Mouse (Mus musculus) MEL (cell line): ENCODE measurements at regions not wholly inside any gene's neighbourhood (a gene's known extent, or its start where the extent isn't known, plus 50 kb on each side); places are given as distances from the start of the nearest gene placed in this dataset.

ENCODE experiments used
- DNase-seq: peaks from one replicate; pipeline ENCODE4 v3.0.0; 2011; ENCODE audit warnings: low read depth, low spot score
- H3K27ac ChIP-seq: 2 replicates; pipeline ENCODE4 v1.5.1; 2012; ENCODE audit warnings: low read depth, mild to moderate bottlenecking, control low read depth, low read length, moderate library complexity; ENCODE audit not compliant: control insufficient read depth
- H3K27me3 ChIP-seq, 2 experiments: fragments of 150-350 bp in 1 of 2; sonication (generic) in 1 of 2; 2 replicates each; pipeline ENCODE4 v1.6.1; 2012; ENCODE audit warnings: low read length in 2 of 2, mild to moderate bottlenecking in 2 of 2, improper control_type of control experiment in 1 of 2, moderate library complexity in 1 of 2; ENCODE audit not compliant: insufficient read depth in 2 of 2, control insufficient read depth in 1 of 2
- H3K36me3 ChIP-seq, 2 experiments: 2 replicates each; pipeline ENCODE4 v1.6.1; 2012 to 2014; ENCODE audit warnings: low read length in 2 of 2, improper control_type of control experiment in 1 of 2, inconsistent platforms in 1 of 2, mild to moderate bottlenecking in 1 of 2; ENCODE audit not compliant: insufficient read depth in 2 of 2, control insufficient read depth in 1 of 2
- H3K4me1 ChIP-seq, 2 experiments: fragments of 150-350 bp in 1 of 2; sonication (generic) in 1 of 2; 2 replicates each; pipeline ENCODE4 v1.6.1; 2012; ENCODE audit warnings: low read length in 2 of 2, improper control_type of control experiment in 1 of 2, mild to moderate bottlenecking in 1 of 2; ENCODE audit not compliant: insufficient read depth in 2 of 2, control insufficient read depth in 1 of 2
- H3K4me3 ChIP-seq, 2 experiments: fragments of 150-350 bp in 1 of 2; sonication (generic) in 1 of 2; 2 replicates each; pipeline ENCODE4 v1.5.1; 2012; ENCODE audit warnings: low read depth in 2 of 2, low read length in 2 of 2, mild to moderate bottlenecking in 2 of 2, moderate library complexity in 2 of 2, control low read depth in 1 of 2, improper control_type of control experiment in 1 of 2; ENCODE audit not compliant: control insufficient read depth in 1 of 2, insufficient read depth in 1 of 2
- H3K79me2 ChIP-seq: 2 replicates; pipeline ENCODE4 v1.6.1; 2012; ENCODE audit warnings: mild to moderate bottlenecking, low read length, moderate library complexity; ENCODE audit not compliant: control insufficient read depth, poor library complexity, insufficient read depth
- H3K9ac ChIP-seq: 2 replicates; pipeline ENCODE4 v1.6.1; 2012; ENCODE audit warnings: low read depth, mild to moderate bottlenecking, control low read depth, low read length, moderate library complexity; ENCODE audit not compliant: control insufficient read depth, poor library complexity, severe bottlenecking
- H3K9me3 ChIP-seq: fragments of 150-350 bp; sonication (generic); replicated peaks from 2 replicates; pipeline ENCODE4 v1.6.1; 2012; ENCODE audit warnings: mild to moderate bottlenecking, low read length, improper control_type of control experiment, moderate library complexity; ENCODE audit not compliant: insufficient read depth
- BHLHE40 ChIP-seq: IDR thresholded peaks from 2 replicates; pipeline ENCODE4 v1.6.1; 2012; ENCODE audit warnings: low read depth, mild to moderate bottlenecking, inconsistent platforms, low read length, improper control_type of control experiment, borderline replicate concordance
- CHD1 ChIP-seq: IDR thresholded peaks from 2 replicates; pipeline ENCODE4 v1.6.1; 2012; ENCODE audit warnings: low read depth, mild to moderate bottlenecking, inconsistent platforms, low read length, improper control_type of control experiment
- CTCF ChIP-seq, 3 experiments: IDR thresholded peaks in 2 of 3; conservative IDR thresholded peaks in 1 of 3; 2 replicates each; pipeline ENCODE4 v1.5.1; 2011 to 2012; ENCODE audit warnings: low read length in 3 of 3, low read depth in 2 of 3, mild to moderate bottlenecking in 2 of 3, improper control_type of control experiment in 1 of 3, inconsistent platforms in 1 of 3, mixed read lengths in 1 of 3, moderate library complexity in 1 of 3; ENCODE audit not compliant: control insufficient read depth in 1 of 3, insufficient read depth in 1 of 3, poor library complexity in 1 of 3, severe bottlenecking in 1 of 3
- EP300 ChIP-seq, 2 experiments: IDR thresholded peaks; 2 replicates each; pipeline ENCODE4 v1.6.1; 2011; ENCODE audit warnings: improper control_type of control experiment in 2 of 2, low read length in 2 of 2, low read depth in 1 of 2, mild to moderate bottlenecking in 1 of 2
- ETS1 ChIP-seq: IDR thresholded peaks from 2 replicates; pipeline ENCODE4 v1.6.1; 2012; ENCODE audit warnings: low read depth, mild to moderate bottlenecking, inconsistent platforms, low read length, improper control_type of control experiment, moderate library complexity
- HCFC1 ChIP-seq: IDR thresholded peaks from 2 replicates; pipeline ENCODE4 v1.6.1; 2012; ENCODE audit warnings: low read depth, mild to moderate bottlenecking, inconsistent platforms, low read length, improper control_type of control experiment, moderate library complexity
- JUND ChIP-seq: IDR thresholded peaks from 2 replicates; pipeline ENCODE4 v1.6.1; 2011; ENCODE audit warnings: low read depth, mild to moderate bottlenecking, improper control_type of control experiment, low read length
- KAT2A ChIP-seq: conservative IDR thresholded peaks from 2 replicates; pipeline ENCODE4 v1.6.1; 2012; ENCODE audit warnings: low read depth, low read length, improper control_type of control experiment, inconsistent platforms
- MXI1 ChIP-seq: IDR thresholded peaks from 2 replicates; pipeline ENCODE4 v1.6.1; 2011; ENCODE audit warnings: mild to moderate bottlenecking, low read depth, low read length, improper control_type of control experiment
- MYB ChIP-seq: IDR thresholded peaks from 2 replicates; pipeline ENCODE4 v1.6.1; 2011; ENCODE audit warnings: mild to moderate bottlenecking, low read depth, low read length, improper control_type of control experiment
- NELFE ChIP-seq: IDR thresholded peaks from 2 replicates; pipeline ENCODE4 v1.6.1; 2011; ENCODE audit warnings: low read depth, low read length, improper control_type of control experiment
- POLR2A ChIP-seq, 2 experiments: IDR thresholded peaks; 2 replicates each; pipeline ENCODE4 v1.6.1; 2011 to 2012; ENCODE audit warnings: low read length in 2 of 2, mild to moderate bottlenecking in 2 of 2, control low read depth in 1 of 2, improper control_type of control experiment in 1 of 2, low read depth in 1 of 2, moderate library complexity in 1 of 2; ENCODE audit not compliant: control insufficient read depth in 1 of 2, insufficient read depth in 1 of 2, poor library complexity in 1 of 2
- POLR2AphosphoS2 ChIP-seq: IDR thresholded peaks from 2 replicates; pipeline ENCODE4 v1.6.1; 2011; ENCODE audit warnings: low read length, improper control_type of control experiment
- RAD21 ChIP-seq: IDR thresholded peaks from 2 replicates; pipeline ENCODE4 v1.6.1; 2011; ENCODE audit warnings: mild to moderate bottlenecking, low read depth, low read length, improper control_type of control experiment
- SIN3A ChIP-seq: IDR thresholded peaks from 2 replicates; pipeline ENCODE4 v1.6.1; 2012; ENCODE audit warnings: low read length, improper control_type of control experiment, inconsistent platforms
- SMC3 ChIP-seq: IDR thresholded peaks from 2 replicates; pipeline ENCODE4 v1.6.1; 2011; ENCODE audit warnings: low read depth, low read length, improper control_type of control experiment
- TAL1 ChIP-seq: IDR thresholded peaks from 2 replicates; pipeline ENCODE4 v1.6.1; 2012; ENCODE audit warnings: mild to moderate bottlenecking, inconsistent platforms, low read length, moderate library complexity, mixed read lengths
- TCF12 ChIP-seq: IDR thresholded peaks from 2 replicates; pipeline ENCODE4 v1.6.1; 2014; ENCODE audit warnings: low read depth, mild to moderate bottlenecking, inconsistent platforms, low read length, improper control_type of control experiment, moderate library complexity
- UBTF ChIP-seq: IDR thresholded peaks from 2 replicates; pipeline ENCODE4 v1.6.1; 2012; ENCODE audit warnings: low read depth, mild to moderate bottlenecking, inconsistent platforms, low read length, improper control_type of control experiment, moderate library complexity, borderline replicate concordance; ENCODE audit not compliant: insufficient read depth
- USF1 ChIP-seq: IDR thresholded peaks from 2 replicates; pipeline ENCODE4 v1.6.1; 2014; ENCODE audit warnings: low read depth, mild to moderate bottlenecking, inconsistent platforms, low read length, improper control_type of control experiment, moderate library complexity
- ZNF384 ChIP-seq: IDR thresholded peaks from 2 replicates; pipeline ENCODE4 v1.6.1; 2012; ENCODE audit warnings: low read depth, mild to moderate bottlenecking, inconsistent platforms, low read length, improper control_type of control experiment

GRCm38 (mm10) chr7:89073939-89074690 is 329.9 kb downstream of the Tmem135 start:
- no peaks in the 10 kb centered on the region for H3K4me1 ChIP-seq
- no peaks in the 10 kb centered on the region for H3K27me3 ChIP-seq
- H3K9me3 ChIP-seq: no peaks in the 10 kb centered on the region
- no peak overlapping the region for H3K4me3 ChIP-seq
- H3K36me3 ChIP-seq: no peaks in the 10 kb centered on the region
- H3K9ac ChIP-seq: no peak overlapping the region
- H3K27ac ChIP-seq: no peak overlapping the region
- TF ChIP-seq NELFE (no peak), MYB (no peak), SIN3A (no peak), TAL1 (no peak), RAD21 (no peak), UBTF (no peak), CHD1 (no peak), HCFC1 (no peak), JUND (no peak), BHLHE40 (no peak), SMC3 (no peak), KAT2A (no peak), POLR2AphosphoS2 (no peak), EP300 (IDR thresholded peaks at IDR 0.05; ENCODE audit: low read depth in 1 of 2, low read length in 2 of 2) (no peak), USF1 (no peak), CTCF (IDR thresholded peaks at IDR 0.05 in 2 of 3, conservative IDR thresholded peaks at IDR 0.05 in 1 of 3; ENCODE audit: control insufficient read depth in 1 of 3, insufficient read depth in 1 of 3, low read depth in 2 of 3, low read length in 3 of 3, poor library complexity in 1 of 3, severe bottlenecking in 1 of 3) (no peak), POLR2A (IDR thresholded peaks at IDR 0.05; ENCODE audit: control insufficient read depth in 1 of 2, insufficient read depth in 1 of 2, low read depth in 1 of 2, low read length in 2 of 2, poor library complexity in 1 of 2) (no peak), MXI1 (no peak), ZNF384 (no peak), ETS1 (no peak)
- no peaks in the 10 kb centered on the region for H3K79me2 ChIP-seq
- DNase-seq: no peak

- no peaks in the 10 kb centered on the region for H3K4me1 ChIP-seq
- no peak overlapping the region for H3K9ac ChIP-seq
- no peaks in the 10 kb centered on the region for H3K9me3 ChIP-seq
- no peak overlapping the region for H3K4me3 ChIP-seq
- no peak for DNase-seq
- H3K36me3 ChIP-seq: no peaks in the 10 kb centered on the region
- no peak overlapping the region for H3K27ac ChIP-seq
- TF ChIP-seq HCFC1 (no peak), KAT2A (no peak), TCF12 (no peak)
- no peaks in the 10 kb centered on the region for H3K27me3 ChIP-seq
- no peaks in the 10 kb centered on the region for H3K79me2 ChIP-seq
Measured at GRCm38 (mm10) chr7:89070030-89070429, 334.0 kb downstream of the Tmem135 start.
